Mouse (Mus musculus) bone marrow macrophage, adult 2 months (primary cell): ENCODE results near the gene Mybpc3.

Source experiments
- CTCF ChIP-seq: IDR thresholded peaks from 2 replicates; pipeline ENCODE4 v1.5.1; 2012; ENCODE audit warnings: low read depth, mild to moderate bottlenecking, low read length, moderate library complexity
- POLR2A ChIP-seq: IDR thresholded peaks from 2 replicates; pipeline ENCODE4 v1.6.1; 2012; ENCODE audit warnings: mild to moderate bottlenecking, low read depth, low read length, borderline replicate concordance

DNA sequence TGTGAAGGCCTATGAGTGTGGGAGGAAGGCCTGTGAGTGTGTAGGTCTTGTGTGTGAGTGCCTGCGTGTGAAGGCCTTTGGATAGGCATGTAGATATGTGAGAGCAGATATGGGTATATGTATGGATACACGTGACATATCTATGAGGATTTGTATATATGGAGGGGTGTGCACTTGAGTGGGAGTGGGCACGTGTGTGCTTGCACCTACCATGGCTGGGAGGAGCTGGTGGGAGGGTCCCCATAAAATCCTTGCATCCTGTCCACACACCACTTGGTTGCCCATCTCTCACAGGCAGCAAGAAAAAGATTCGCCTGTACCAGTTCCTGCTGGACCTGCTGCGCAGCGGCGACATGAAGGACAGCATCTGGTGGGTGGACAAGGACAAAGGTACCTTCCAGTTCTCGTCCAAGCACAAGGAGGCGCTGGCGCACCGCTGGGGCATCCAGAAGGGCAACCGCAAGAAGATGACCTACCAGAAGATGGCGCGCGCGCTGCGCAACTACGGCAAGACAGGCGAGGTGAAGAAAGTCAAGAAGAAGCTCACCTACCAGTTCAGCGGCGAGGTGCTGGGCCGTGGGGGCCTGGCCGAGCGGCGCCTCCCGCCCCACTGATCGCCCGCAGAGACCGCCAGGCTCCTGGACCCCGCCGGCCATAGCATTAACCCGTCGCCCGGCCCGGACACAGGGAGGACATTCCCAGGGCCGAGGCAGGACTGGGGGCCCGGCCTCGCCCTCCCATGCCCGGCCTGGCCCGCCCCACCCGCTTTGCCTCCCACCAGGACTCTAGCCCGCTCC lies 3.0 kb upstream of the Mybpc3 start:
- TF ChIP-seq CTCF (no peak), POLR2A (no peak)
